Mouse (Mus musculus) heart, postnatal 0 days (tissue): ENCODE results near the gene Rnf10.

Experiments
- CTCF ChIP-seq: IDR thresholded peaks from 2 replicates; pipeline ENCODE4 v1.5.1; 2016; ENCODE audit warnings: antibody characterized with exemption, control low read depth, low read depth
- EP300 ChIP-seq: IDR thresholded peaks from 2 replicates; pipeline ENCODE4 v1.6.1; 2016; ENCODE audit warnings: antibody characterized with exemption, low read depth

GRCm38 (mm10) chr5:115192828-115193195 lies 79.9 kb downstream of the Rnf10 start:
- TF ChIP-seq CTCF (no peak), EP300 (no peak)
